Mouse (Mus musculus): ENCODE results near the gene S1pr2. TPM values are rescaled to one million over a fixed set of nuclear protein-coding genes. Genes with fewer than 3 reads are reported as not detected.

S1pr2 gene
- polyA plus RNA-seq (2015; fragmentation: Nextera tagmentation; extraction: Ambion mirVana) = 11.0 and 14.3 TPM in 2 replicates

GRCm38 (mm10) chr9:20976216-20976960 lies at the start of gene S1pr2:
TSS of gene S1pr2 (minus strand) at chr9:20976781.
- under 1% methylated on average over 44 of the region's 47 CpGs for WGBS
- Histone ChIP-seq H3K27me3 (peaks cover 8% of the 10 kb centered on the region; the same call in 1 of the 2 replicates), H3K4me3 (peak within 1 kb of the TSS; percentile 63), H3K9me3 (no peaks in the 10 kb centered on the region), H3K27ac (peak within 1 kb of the TSS; percentile 68), H3K36me3 (no peaks in the 10 kb centered on the region), H3K4me1 (replicated peaks) (peaks cover 42% of the 10 kb centered on the region), H3K9ac (peak within 1 kb of the TSS; percentile 85), H3K4me2 (peak within 1 kb of the TSS; percentile 98)
- ATAC-seq (ENCODE audit: low FRiP score) = peak; percentile 58

DNA sequence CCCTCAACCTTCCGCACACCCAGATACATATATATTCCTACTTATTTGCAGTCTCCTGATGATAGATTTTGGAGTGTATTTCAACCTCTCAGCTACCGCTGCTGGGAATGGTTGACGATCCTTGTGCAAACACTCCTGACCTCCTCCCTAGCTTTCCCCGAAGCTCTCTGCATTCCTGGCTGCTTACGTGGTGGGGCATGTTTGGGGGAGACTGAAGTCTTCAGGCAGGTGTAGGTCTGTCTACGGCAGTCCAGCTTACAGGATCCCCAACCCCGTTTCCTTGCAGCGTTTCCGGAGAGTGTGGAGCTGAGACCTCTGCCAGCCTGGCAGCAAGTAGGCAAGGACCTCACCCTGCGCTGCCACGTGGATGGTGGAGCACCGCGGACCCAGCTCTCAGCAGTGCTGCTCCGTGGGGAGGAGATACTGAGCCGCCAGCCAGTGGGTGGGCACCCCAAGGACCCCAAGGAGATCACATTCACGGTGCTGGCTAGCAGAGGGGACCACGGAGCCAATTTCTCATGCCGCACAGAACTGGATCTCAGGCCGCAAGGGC lies 48.8 kb upstream of the S1pr2 start:
- Histone ChIP-seq H3K4me1 (replicated peaks) (peaks cover 17% of the 10 kb centered on the region), H3K27ac (no peak overlapping the region), H3K36me3 (no peaks in the 10 kb centered on the region), H3K9me3 (no peaks in the 10 kb centered on the region), H3K4me2 (no peak overlapping the region), H3K27me3 (peaks cover 66% of the 10 kb centered on the region), H3K4me3 (no peak overlapping the region), H3K9ac (no peak overlapping the region)
- no peak for ATAC-seq (ENCODE audit: low FRiP score)
- 71% methylated on average over 19 of the region's 19 CpGs for WGBS

DNA sequence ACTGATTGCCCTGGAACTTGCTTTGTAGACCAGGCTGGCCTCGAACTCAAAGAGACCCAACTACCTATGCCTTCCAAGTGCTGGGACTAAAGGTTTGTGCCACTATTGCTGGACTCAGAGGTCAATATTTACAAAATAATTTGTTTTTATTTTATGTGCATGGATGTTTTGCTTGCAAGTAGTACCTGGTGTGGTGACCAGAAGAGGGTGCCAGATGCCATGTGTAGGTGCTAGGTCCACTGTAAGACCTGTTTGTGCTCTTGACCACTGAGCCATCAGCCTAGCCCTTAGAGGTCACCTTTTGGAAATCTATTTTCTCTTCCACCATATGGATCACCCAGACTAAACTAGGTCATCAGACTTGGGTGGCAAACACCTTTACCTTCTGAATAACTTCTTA lies 46.1 kb upstream of the S1pr2 start:
- 78% methylated on average over 1 of the region's 1 CpGs for WGBS
- peaks cover 58% of the 10 kb centered on the region for H3K27me3 ChIP-seq
- H3K9me3 ChIP-seq = no peaks in the 10 kb centered on the region

DNA sequence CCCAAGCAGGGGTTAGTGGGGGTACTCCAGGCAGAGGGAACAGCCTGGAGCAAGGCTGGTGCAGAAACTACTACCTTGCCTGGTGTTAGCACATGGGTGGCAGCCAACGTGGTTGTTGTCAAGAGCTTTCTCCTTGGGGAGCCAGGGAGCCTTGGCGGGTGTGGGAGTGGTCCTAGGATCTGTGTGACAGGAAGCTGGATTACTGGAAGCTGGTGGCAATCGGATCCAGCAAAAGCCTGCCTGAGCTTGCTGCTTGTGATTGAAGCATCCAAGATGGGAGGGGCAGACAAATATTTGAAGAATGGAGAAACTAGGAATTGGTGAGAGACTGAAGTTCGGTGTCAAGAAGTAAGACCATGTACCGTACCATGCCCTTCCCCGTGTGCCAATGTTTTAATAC lies 45.7 kb upstream of the S1pr2 start:
- H3K9me3 ChIP-seq = no peaks in the 10 kb centered on the region
- whole genome bisulfite sequencing = 65% methylated on average over 6 of the region's 6 CpGs

More for the DNA sequence above, 46.1 kb upstream of the S1pr2 start:
- Histone ChIP-seq H3K4me2 (no peak overlapping the region), H3K27ac (no peak overlapping the region), H3K36me3 (no peaks in the 10 kb centered on the region), H3K9ac (no peak overlapping the region), H3K4me3 (no peak overlapping the region), H3K4me1 (replicated peaks) (0 out of 2 replicates have a peak, but pooled peaks cover 4% of the 10 kb centered on the region)
- no peak for ATAC-seq (ENCODE audit: low FRiP score)

GRCm38 (mm10) chr9:21021363-21021762 lies 44.8 kb upstream of the S1pr2 start:
- peaks cover 58% of the 10 kb centered on the region for H3K27me3 ChIP-seq

More for the DNA sequence above, 45.7 kb upstream of the S1pr2 start:
- Histone ChIP-seq H3K36me3 (no peaks in the 10 kb centered on the region), H3K9ac (no peak overlapping the region), H3K4me1 (replicated peaks) (0 out of 2 replicates have a peak, but pooled peaks cover under 1% of the 10 kb centered on the region), H3K4me3 (no peak overlapping the region), H3K27ac (no peak overlapping the region), H3K4me2 (no peak overlapping the region), H3K27me3 (peaks cover 58% of the 10 kb centered on the region)
- ATAC-seq (ENCODE audit: low FRiP score) = no peak

DNA sequence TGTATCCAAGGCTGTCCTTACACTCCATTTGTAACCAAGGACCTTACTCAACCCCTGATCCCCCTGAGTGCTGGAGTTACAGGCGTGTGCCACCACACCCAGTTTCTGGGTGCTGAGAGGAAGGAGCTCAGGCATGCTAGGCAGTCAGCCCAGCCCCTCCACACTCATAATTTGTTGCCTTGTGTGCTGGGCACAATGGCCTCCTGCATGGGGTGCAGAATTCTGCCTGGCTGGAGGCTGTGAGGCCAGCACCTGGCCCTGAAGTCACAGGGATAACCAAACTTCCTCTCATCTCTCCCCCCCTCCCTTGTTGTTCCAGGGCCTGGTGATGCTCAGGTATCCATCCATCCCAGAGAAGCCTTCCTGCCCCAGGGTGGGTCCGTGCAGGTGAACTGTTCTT lies 42.0 kb upstream of the S1pr2 start:
- no peaks in the 10 kb centered on the region for H3K36me3 ChIP-seq
- no peak overlapping the region for H3K27ac ChIP-seq
- peaks cover 73% of the 10 kb centered on the region for H3K27me3 ChIP-seq
- H3K9ac ChIP-seq = no peak overlapping the region
- 92% methylated on average over 2 of the region's 2 CpGs for WGBS
- H3K4me3 ChIP-seq = no peak overlapping the region
- no peak overlapping the region for H3K4me2 ChIP-seq
- H3K9me3 ChIP-seq = no peaks in the 10 kb centered on the region
- no peak for ATAC-seq (ENCODE audit: low FRiP score)
- H3K4me1 ChIP-seq (replicated peaks) = peaks cover 15% of the 10 kb centered on the region

More at GRCm38 (mm10) chr9:21021363-21021762, 44.8 kb upstream of the S1pr2 start:
- H3K36me3 ChIP-seq = no peaks in the 10 kb centered on the region
- no peaks in the 10 kb centered on the region for H3K9me3 ChIP-seq
- H3K27ac ChIP-seq = no peak overlapping the region
- H3K4me2 ChIP-seq = no peak overlapping the region
- 75% methylated on average over 3 of the region's 3 CpGs for WGBS
- H3K4me1 ChIP-seq (replicated peaks) = no peaks in the 10 kb centered on the region
- no peak overlapping the region for H3K4me3 ChIP-seq
- no peak overlapping the region for H3K9ac ChIP-seq
- ATAC-seq (ENCODE audit: low FRiP score) = no peak

DNA sequence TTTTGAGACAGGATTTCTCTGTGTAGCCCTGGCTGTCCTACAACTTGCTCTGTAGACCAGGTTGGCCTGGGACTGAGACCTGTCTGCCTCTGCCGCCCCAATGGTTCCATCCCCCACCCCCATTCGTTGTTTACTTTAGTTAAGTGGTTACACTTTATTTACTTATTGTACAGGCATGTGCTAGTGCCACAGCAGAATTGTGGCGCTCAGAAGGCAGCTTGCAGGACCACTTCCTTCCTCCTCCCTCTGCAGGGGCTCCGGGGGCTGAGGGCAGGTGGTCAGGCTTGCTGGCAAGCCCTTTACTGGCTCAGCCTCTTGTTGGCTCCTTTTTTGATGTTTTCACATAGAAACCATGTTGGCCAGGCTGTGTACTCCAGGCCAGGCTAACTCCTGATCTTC lies 40.6 kb upstream of the S1pr2 start:
- peaks cover 87% of the 10 kb centered on the region for H3K27me3 ChIP-seq
- no peak overlapping the region for H3K27ac ChIP-seq
- ATAC-seq (ENCODE audit: low FRiP score) = no peak
- no peaks in the 10 kb centered on the region for H3K9me3 ChIP-seq
- H3K4me2 ChIP-seq = no peak overlapping the region
- 0 out of 2 replicates have a peak overlapping the region, but pooled peaks have one; percentile 8 for H3K4me3 ChIP-seq
- 39% methylated on average over 4 of the region's 4 CpGs for WGBS
- peaks cover 15% of the 10 kb centered on the region for H3K4me1 ChIP-seq (replicated peaks)
- H3K36me3 ChIP-seq = no peaks in the 10 kb centered on the region
- no peak overlapping the region for H3K9ac ChIP-seq

GRCm38 (mm10) chr9:21016331-21017176 lies 40.0 kb upstream of the S1pr2 start:
- WGBS = 8% methylated on average over 16 of the region's 17 CpGs
- no peaks in the 10 kb centered on the region for H3K36me3 ChIP-seq
- no peak overlapping the region for H3K27ac ChIP-seq
- H3K4me3 ChIP-seq = peak overlapping the region; percentile 25; the same call in 1 of the 2 replicates
- H3K9ac ChIP-seq = no peak overlapping the region
- H3K4me2 ChIP-seq = peak overlapping the region; percentile 13; the same call in 1 of the 2 replicates
- no peak for ATAC-seq (ENCODE audit: low FRiP score)
- peaks cover 84% of the 10 kb centered on the region for H3K27me3 ChIP-seq
- H3K9me3 ChIP-seq = no peaks in the 10 kb centered on the region
- peaks cover 15% of the 10 kb centered on the region for H3K4me1 ChIP-seq (replicated peaks)

DNA sequence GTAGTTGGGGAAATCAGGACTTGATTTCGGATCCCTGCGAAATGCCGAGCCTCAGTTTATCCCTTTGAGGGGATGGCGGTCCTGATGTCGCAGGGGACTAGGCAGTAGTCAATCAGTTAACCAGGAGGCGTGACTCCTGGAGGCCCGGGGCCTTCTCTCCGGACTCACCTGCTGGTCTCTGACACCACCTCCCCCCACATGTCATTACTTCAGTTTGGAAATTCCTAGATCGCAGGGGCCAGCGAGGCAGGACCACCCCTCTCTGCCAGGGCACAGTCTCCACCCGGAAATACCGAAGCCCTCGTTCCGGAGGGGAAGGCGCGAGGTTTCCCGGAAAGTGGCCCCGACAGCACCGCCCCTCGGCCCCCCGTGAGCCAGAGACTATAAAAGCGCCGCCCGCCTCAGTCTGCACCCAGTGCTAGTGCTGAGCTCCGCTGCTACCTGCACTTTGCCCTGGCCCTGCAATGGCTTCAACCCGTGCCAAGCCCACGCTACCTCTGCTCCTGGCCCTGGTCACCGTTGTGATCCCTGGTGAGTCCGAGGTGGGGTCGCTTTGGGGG lies 39.1 kb upstream of the S1pr2 start, which contains the start of gene Icam1:
Gene Icam1, plus strand, starts transcription at position 415 of the 560 bp plus-strand sequence.
- Histone ChIP-seq H3K27me3 (peaks cover 76% of the 10 kb centered on the region), H3K9me3 (no peaks in the 10 kb centered on the region), H3K9ac (peak within 1 kb of the TSS; percentile 58; the same call in 1 of the 2 replicates), H3K36me3 (no peaks in the 10 kb centered on the region), H3K4me1 (replicated peaks) (peaks cover 15% of the 10 kb centered on the region), H3K4me2 (peak within 1 kb of the TSS; percentile 45), H3K4me3 (peak within 1 kb of the TSS; percentile 25), H3K27ac (no peak within 1 kb of the TSS)
- under 1% methylated on average over 30 of the region's 30 CpGs for WGBS
- ATAC-seq (ENCODE audit: low FRiP score) = peak; percentile 21; the same call in 1 of the 2 replicates

DNA sequence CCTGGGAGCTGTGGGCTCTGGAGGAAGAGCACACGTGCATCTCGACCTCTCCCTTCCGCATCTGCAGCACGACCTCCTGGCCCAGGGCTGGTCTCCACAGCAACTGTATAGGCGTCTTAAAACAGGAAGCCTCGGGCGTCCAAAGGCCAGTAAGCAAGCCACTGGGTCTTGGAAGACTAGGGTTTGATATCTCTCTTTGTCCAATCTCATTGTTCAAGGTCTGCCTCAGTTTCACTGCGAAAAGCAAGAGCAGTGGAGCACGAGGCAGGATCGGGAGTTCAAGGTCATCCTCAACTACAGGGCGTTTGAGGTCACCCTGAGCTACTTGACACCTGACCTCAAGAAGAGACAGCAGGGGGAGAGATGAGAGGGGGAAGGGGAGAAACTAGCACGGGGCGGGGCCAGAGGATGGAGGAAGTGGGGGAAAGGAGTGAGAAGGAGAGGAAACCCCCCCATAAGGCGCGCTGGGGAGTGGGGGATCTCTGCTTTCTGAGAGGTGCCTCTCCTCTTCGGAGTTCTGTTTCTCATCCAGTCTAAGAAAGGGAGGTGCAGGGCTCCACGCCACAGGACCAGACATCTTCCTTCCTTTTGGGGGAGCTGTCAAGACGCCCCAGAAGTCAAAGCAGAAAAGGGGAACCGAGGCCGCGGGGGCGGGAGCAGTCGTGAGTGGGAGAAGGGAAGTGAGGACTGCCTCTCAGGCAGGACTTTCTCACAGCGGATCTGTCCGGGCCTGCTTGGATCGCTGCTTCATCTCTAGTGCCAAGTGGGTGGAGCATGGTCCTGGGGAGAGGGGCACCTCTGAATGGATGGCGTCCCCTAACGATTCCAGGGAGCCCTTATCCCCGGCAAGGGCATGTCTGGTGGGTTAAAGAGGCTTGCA lies 38.4 kb upstream of the S1pr2 start:
- Histone ChIP-seq H3K9ac (no peak overlapping the region), H3K27me3 (peaks cover 76% of the 10 kb centered on the region), H3K4me2 (peak overlapping the region; percentile 45), H3K36me3 (no peaks in the 10 kb centered on the region), H3K4me3 (peak overlapping the region; percentile 25), H3K27ac (no peak overlapping the region), H3K4me1 (replicated peaks) (peaks cover 15% of the 10 kb centered on the region), H3K9me3 (no peaks in the 10 kb centered on the region)
- ATAC-seq (ENCODE audit: low FRiP score) = no peak
- WGBS = 3% methylated on average over 28 of the region's 29 CpGs

DNA sequence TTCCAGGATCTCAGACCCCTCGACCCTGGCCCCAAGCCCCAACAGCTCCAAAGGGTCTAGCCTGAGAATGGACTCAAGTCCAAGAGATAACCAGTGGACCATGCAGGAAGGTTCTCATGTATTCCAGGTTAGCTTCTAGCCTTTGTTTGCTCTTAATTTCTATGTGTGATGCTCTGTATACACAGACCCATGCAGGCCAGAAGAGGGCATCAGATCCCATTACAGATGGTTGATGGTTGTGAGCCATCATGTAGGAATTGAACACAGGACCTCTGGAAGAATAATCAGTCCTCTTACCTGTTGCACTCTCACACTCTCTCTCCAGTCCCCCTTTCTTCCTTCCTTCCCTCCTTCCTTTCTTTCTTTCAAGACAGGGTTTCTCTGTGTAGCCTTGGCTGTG lies 35.8 kb upstream of the S1pr2 start:
- H3K27me3 ChIP-seq = peaks cover 55% of the 10 kb centered on the region

More for the DNA sequence above, 35.8 kb upstream of the S1pr2 start:
- ATAC-seq (ENCODE audit: low FRiP score) = no peak
- Histone ChIP-seq H3K36me3 (peaks cover 24% of the 10 kb centered on the region), H3K9ac (no peak overlapping the region), H3K4me2 (no peak overlapping the region), H3K4me3 (no peak overlapping the region), H3K27ac (no peak overlapping the region), H3K9me3 (no peaks in the 10 kb centered on the region), H3K4me1 (replicated peaks) (peaks cover 15% of the 10 kb centered on the region)
- 65% methylated on average over 1 of the region's 1 CpGs for WGBS
